Comparison of ENCODE assay signal across 8 mouse cellular contexts in genomic region chr6:144056252-144057097, GRCm38 (mm10).
DNase-seq lines count a peak whose midpoint lies in the region; ATAC-seq lines count a peak whose summit lies in the region.

No protein-coding gene starts in this region.

- no peak overlapping the region; the same call in 1 of the 2 replicates for H3K4me2 ChIP-seq in forebrain, embryonic 12.5 days
- H3K4me2 ChIP-seq in heart, embryonic 15.5 days = no peak overlapping the region
- no peak overlapping the region for H3K4me2 ChIP-seq in liver, embryonic 15.5 days

- DNase-seq in heart, adult 11 months = peak; percentile 98
- no peak for DNase-seq in heart, embryonic 10.5 days (ENCODE audit: low spot score)
- DNase-seq in kidney, postnatal 4 days = peak; percentile 36 to 48
- DNase-seq in ovary, postnatal 10 days (ENCODE audit: low spot score) = peak; percentile 14

- H3K9ac ChIP-seq in forebrain, embryonic 12.5 days = no peak overlapping the region
- no peak overlapping the region for H3K9ac ChIP-seq in heart, embryonic 15.5 days
- no peak overlapping the region for H3K9ac ChIP-seq in liver, embryonic 15.5 days

- H3K4me1 ChIP-seq in heart, embryonic 10.5 days = peaks cover 9% of the 10 kb centered on the region; the same call in 1 of the 2 replicates
- H3K4me1 ChIP-seq in forebrain, embryonic 12.5 days = peaks cover 23% of the 10 kb centered on the region
- H3K4me1 ChIP-seq in heart, embryonic 15.5 days (replicated peaks) = peaks cover 3% of the 10 kb centered on the region
- no peaks in the 10 kb centered on the region for H3K4me1 ChIP-seq in liver, embryonic 15.5 days (replicated peaks)

- peak; percentile 89 for ATAC-seq in forebrain, embryonic 12.5 days (ENCODE audit: low FRiP score)
- ATAC-seq in heart, embryonic 15.5 days (replicated peaks; ENCODE audit: insufficient number of reproducible peaks, insufficient read depth, low FRiP score, low read depth) = peak; percentile 80
- peak; percentile 74 for ATAC-seq in liver, embryonic 15.5 days (ENCODE audit: insufficient read depth)
- ATAC-seq in activated CD4-positive, CD25-positive, alpha-beta regulatory T cell, adult 4 months = no peak

- 65% methylated on average over 10 of the region's 10 CpGs for WGBS in heart, embryonic 10.5 days
- WGBS in forebrain, embryonic 12.5 days = 37% methylated on average over 10 of the region's 10 CpGs
- 53% methylated on average over 10 of the region's 10 CpGs for WGBS in heart, embryonic 15.5 days
- 60% methylated on average over 10 of the region's 10 CpGs for WGBS in liver, embryonic 15.5 days (ENCODE audit: insufficient replicate concordance)

- H3K36me3 ChIP-seq in heart, embryonic 10.5 days = no peaks in the 10 kb centered on the region
- no peaks in the 10 kb centered on the region for H3K36me3 ChIP-seq in forebrain, embryonic 12.5 days (replicated peaks)
- H3K36me3 ChIP-seq in heart, embryonic 15.5 days = no peaks in the 10 kb centered on the region
- H3K36me3 ChIP-seq in liver, embryonic 15.5 days (replicated peaks) = no peaks in the 10 kb centered on the region

- H3K27ac ChIP-seq in heart, embryonic 10.5 days = no peak overlapping the region; the same call in 1 of the 2 replicates
- H3K27ac ChIP-seq in forebrain, embryonic 12.5 days = peak overlapping the region; percentile 85
- H3K27ac ChIP-seq in heart, embryonic 15.5 days = peak overlapping the region; percentile 69
- peak overlapping the region; percentile 67 for H3K27ac ChIP-seq in liver, embryonic 15.5 days (replicated peaks)

- no peak overlapping the region for H3K4me3 ChIP-seq in heart, embryonic 10.5 days
- H3K4me3 ChIP-seq in forebrain, embryonic 12.5 days (replicated peaks) = no peak overlapping the region
- H3K4me3 ChIP-seq in heart, embryonic 15.5 days = no peak overlapping the region
- no peak overlapping the region for H3K4me3 ChIP-seq in liver, embryonic 15.5 days (replicated peaks)

- H3K9me3 ChIP-seq in heart, embryonic 10.5 days = no peaks in the 10 kb centered on the region
- H3K9me3 ChIP-seq in forebrain, embryonic 12.5 days = no peaks in the 10 kb centered on the region
- H3K9me3 ChIP-seq in heart, embryonic 15.5 days (replicated peaks) = no peaks in the 10 kb centered on the region
- no peaks in the 10 kb centered on the region for H3K9me3 ChIP-seq in liver, embryonic 15.5 days (replicated peaks)

- H3K27me3 ChIP-seq in heart, embryonic 10.5 days (ENCODE audit: insufficient read depth, poor library complexity, severe bottlenecking) = no peaks in the 10 kb centered on the region
- no peaks in the 10 kb centered on the region for H3K27me3 ChIP-seq in forebrain, embryonic 12.5 days
- no peaks in the 10 kb centered on the region for H3K27me3 ChIP-seq in heart, embryonic 15.5 days
- no peaks in the 10 kb centered on the region for H3K27me3 ChIP-seq in liver, embryonic 15.5 days
